Mouse (Mus musculus) liver, embryonic 16.5 days (tissue): ENCODE data around the gene Fam92b. TPM values are rescaled to one million over a fixed set of nuclear protein-coding genes. Genes with fewer than 3 reads are reported as not detected.

Experiments used
- ATAC-seq: fragments of 200-750 bp; cut with Nextera tagmentation; 2 replicates; pipeline ENCODE4 v1.8.0; 2017; ENCODE audit warnings: low read depth, mild to moderate bottlenecking, moderate number of reproducible peaks, moderate library complexity
- H3K27ac ChIP-seq: fragments of 300-500 bp; sonication (generic); 2 replicates; pipeline ENCODE4 v1.5.1; 2014; ENCODE audit warnings: mild to moderate bottlenecking, low read length
- H3K27me3 ChIP-seq: fragments of 300-500 bp; sonication (generic); 2 replicates; pipeline ENCODE4 v1.6.1; 2014; ENCODE audit warnings: low read depth, low read length, mixed read lengths; ENCODE audit not compliant: control insufficient read depth, insufficient read depth
- H3K36me3 ChIP-seq: fragments of 300-500 bp; sonication (generic); 2 replicates; pipeline ENCODE4 v1.6.1; 2014; ENCODE audit warnings: mild to moderate bottlenecking; ENCODE audit not compliant: control insufficient read depth, insufficient read depth
- H3K4me1 ChIP-seq: fragments of 300-500 bp; sonication (generic); 2 replicates; pipeline ENCODE4 v1.6.1; 2014; ENCODE audit warnings: low read depth, low read length, mixed read lengths; ENCODE audit not compliant: control insufficient read depth
- H3K4me2 ChIP-seq: fragments of 300-500 bp; sonication (generic); 2 replicates; pipeline ENCODE4 v1.6.1; 2014; ENCODE audit warnings: low read depth, low read length, mixed read lengths
- H3K4me3 ChIP-seq: fragments of 300-500 bp; sonication (generic); 2 replicates; pipeline ENCODE4 v1.5.1; 2014; ENCODE audit warnings: low read depth, mild to moderate bottlenecking, low read length
- H3K9ac ChIP-seq: fragments of 300-500 bp; sonication (generic); 2 replicates; pipeline ENCODE4 v1.6.1; 2014; ENCODE audit warnings: low read depth, low read length
- H3K9me3 ChIP-seq: fragments of 300-500 bp; sonication (generic); replicated peaks from 2 replicates; pipeline ENCODE4 v1.6.1; 2016; ENCODE audit warnings: low read length; ENCODE audit not compliant: control insufficient read depth
- WGBS: fragments of 180-500 bp; shearing (Covaris S2); extraction: QIAGEN DNeasy Blood & Tissue Kit; methylation state at CpG from one replicate; pipeline ENCODE4 v1.1.7; 2014; ENCODE audit not compliant: insufficient replicate concordance; 5-methylcytosine and 5-hydroxymethylcytosine counted together
- polyA plus RNA-seq: library from polyadenylated mRNA; unstranded; fragments of >200 nt; fragmentation: Nextera tagmentation; extraction: Ambion mirVana; gene quantifications from 2 replicates; pipeline ENCODE4 v1.2.1, GENCODE M21; 2015

Gene Fam92b
- polyA plus RNA-seq, 1 experiment from 2014 or later = not detected

GRCm38 (mm10) chr8:120118162-120118561, 59.1 kb downstream of the Fam92b start:
- 69% methylated on average over 9 of the region's 9 CpGs for WGBS
- ATAC-seq = no peak

GRCm38 (mm10) chr8:120116600-120116999, 60.7 kb downstream of the Fam92b start:
- peaks cover 33% of the 10 kb centered on the region for H3K27me3 ChIP-seq
- no peak for ATAC-seq

More at GRCm38 (mm10) chr8:120118162-120118561, 59.1 kb downstream of the Fam92b start:
- Histone ChIP-seq H3K27me3 (peaks cover 33% of the 10 kb centered on the region), H3K4me3 (no peak overlapping the region), H3K9me3 (no peaks in the 10 kb centered on the region), H3K27ac (no peak overlapping the region), H3K4me1 (peaks cover 7% of the 10 kb centered on the region), H3K9ac (no peak overlapping the region), H3K36me3 (no peaks in the 10 kb centered on the region), H3K4me2 (no peak overlapping the region)

More at GRCm38 (mm10) chr8:120116600-120116999, 60.7 kb downstream of the Fam92b start:
- Histone ChIP-seq H3K4me1 (peaks cover 12% of the 10 kb centered on the region), H3K36me3 (no peaks in the 10 kb centered on the region), H3K9ac (no peak overlapping the region), H3K4me3 (no peak overlapping the region), H3K9me3 (no peaks in the 10 kb centered on the region), H3K27ac (no peak overlapping the region), H3K4me2 (0 out of 2 replicates have a peak overlapping the region, but pooled peaks have one; percentile 6)
- WGBS = 51% methylated on average over 7 of the region's 7 CpGs

Other genes with a start within 250 kb of the Fam92b start
- gene Crispld2, start 185.0 kb downstream of the Fam92b start, polyA plus RNA-seq = 2.0 and 3.2 TPM in 2 replicates
- gene Zdhhc7, start 76.0 kb downstream of the Fam92b start, polyA plus RNA-seq = 12.9 TPM in 2 replicates
- 3.0 and 4.4 TPM in 2 replicates for gene 6430548M08Rik, start 63.3 kb downstream of the Fam92b start, polyA plus RNA-seq
- gene Gse1, start 51.0 kb upstream of the Fam92b start, polyA plus RNA-seq = 7.6 and 9.5 TPM in 2 replicates